Mouse (Mus musculus): ENCODE measurements at regions not wholly inside any gene's neighbourhood (a gene's known extent, or its start where the extent isn't known, plus 50 kb on each side); places are given as distances from the start of the nearest gene placed in this dataset.

DNA sequence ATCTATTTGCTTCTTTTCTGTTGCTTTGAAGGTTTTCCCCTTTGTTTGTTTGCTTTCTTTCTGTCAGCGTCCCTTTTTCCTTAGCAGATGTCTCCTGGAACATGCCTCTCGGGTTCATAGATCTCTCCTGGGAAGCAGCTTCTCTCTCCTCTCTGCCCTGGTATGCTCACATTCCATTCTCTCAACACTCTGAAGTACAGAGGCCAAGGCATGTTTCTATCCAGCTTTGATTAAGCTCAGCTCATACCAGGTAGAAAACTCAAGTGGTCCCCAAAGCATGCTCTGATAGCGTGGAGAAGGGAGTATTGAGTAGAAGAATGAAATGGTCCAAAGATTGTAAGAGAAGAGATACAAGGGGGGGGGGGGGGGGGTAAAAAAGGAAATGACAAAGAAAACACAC, 627.7 kb downstream of the Efna5 start:
- H3K9ac ChIP-seq (replicated peaks) = no peak overlapping the region
- H3K27ac ChIP-seq (replicated peaks) = no peak overlapping the region
- no peaks in the 10 kb centered on the region for H3K9me3 ChIP-seq
- H3K36me3 ChIP-seq = no peaks in the 10 kb centered on the region
- H3K27me3 ChIP-seq = no peaks in the 10 kb centered on the region
- 63% methylated on average over 3 of the region's 3 CpGs for WGBS
- no peak for ATAC-seq (replicated peaks)
- H3K4me1 ChIP-seq = no peaks in the 10 kb centered on the region
- H3K4me2 ChIP-seq (replicated peaks) = no peak overlapping the region
- H3K4me3 ChIP-seq = no peak overlapping the region

DNA sequence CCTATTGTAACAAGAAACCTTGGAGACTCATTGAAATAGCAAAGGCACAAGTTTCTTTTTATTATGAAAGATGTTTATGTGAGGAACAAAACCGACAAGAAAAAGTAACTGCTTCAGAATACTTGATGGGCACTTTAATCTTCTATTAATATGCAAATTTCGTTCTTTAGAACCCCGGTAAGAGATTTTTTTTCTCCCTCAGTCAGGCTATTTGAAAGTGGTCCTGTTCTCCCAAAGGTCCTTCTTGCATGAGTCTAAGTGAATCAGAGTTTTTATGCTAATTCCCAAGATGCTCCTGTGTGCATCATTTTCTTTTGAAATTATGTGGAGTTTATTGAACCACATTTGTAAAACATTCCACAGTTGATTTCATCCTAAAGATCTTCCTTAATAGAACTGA, 633.1 kb downstream of the Efna5 start:
- Histone ChIP-seq H3K9ac (replicated peaks) (no peak overlapping the region), H3K27ac (replicated peaks) (no peak overlapping the region), H3K4me1 (no peaks in the 10 kb centered on the region), H3K9me3 (no peaks in the 10 kb centered on the region), H3K36me3 (no peaks in the 10 kb centered on the region), H3K4me2 (replicated peaks) (no peak overlapping the region), H3K4me3 (no peak overlapping the region), H3K27me3 (no peaks in the 10 kb centered on the region)
- WGBS = 5% methylated on average over 3 of the region's 3 CpGs
- no peak for ATAC-seq (replicated peaks)

DNA sequence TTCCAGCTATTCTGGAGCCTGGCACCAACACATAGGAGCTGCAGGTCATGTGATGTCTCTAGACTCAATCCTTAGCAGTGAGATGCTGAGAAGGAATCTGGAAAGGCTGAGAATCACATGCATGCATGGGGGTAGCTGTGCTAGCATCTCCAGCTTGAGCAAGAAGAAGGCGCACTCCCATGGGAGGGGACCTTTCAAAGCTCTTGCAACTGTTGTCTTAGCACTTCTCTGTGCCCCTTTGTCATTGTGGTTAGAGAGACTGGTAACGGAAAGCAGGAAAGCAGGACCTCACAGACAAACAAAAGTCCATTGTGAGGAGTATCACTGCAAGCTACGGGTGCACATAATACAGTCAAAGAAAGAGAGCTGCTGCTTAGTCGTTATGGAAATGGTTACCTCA, 634.5 kb downstream of the Efna5 start:
- H3K9me3 ChIP-seq = no peaks in the 10 kb centered on the region
- no peaks in the 10 kb centered on the region for H3K27me3 ChIP-seq
- 14% methylated on average over 4 of the region's 4 CpGs for WGBS
- no peaks in the 10 kb centered on the region for H3K36me3 ChIP-seq
- H3K4me2 ChIP-seq (replicated peaks) = no peak overlapping the region
- H3K4me3 ChIP-seq = no peak overlapping the region
- no peak for ATAC-seq (replicated peaks)
- H3K27ac ChIP-seq (replicated peaks) = no peak overlapping the region
- H3K9ac ChIP-seq (replicated peaks) = no peak overlapping the region
- H3K4me1 ChIP-seq = no peaks in the 10 kb centered on the region

DNA sequence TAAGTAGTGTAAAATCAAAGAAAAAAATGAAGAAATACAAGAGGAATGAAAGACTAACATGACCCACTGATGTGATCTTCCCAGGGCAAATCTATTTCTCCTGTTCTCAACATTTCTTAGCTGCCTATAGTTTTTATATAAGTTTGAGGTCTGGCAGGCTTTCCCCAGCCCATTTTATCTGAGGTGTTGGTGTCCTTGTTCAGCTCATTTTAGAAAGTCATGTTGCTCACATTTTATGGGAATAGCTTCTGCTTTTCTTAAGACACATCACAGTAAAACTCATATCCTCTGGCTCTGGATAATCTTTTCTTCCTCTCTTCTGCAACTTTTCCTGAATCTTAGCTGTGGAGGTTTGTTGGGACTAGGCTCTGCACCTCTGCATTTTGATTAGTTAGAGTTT, 650.2 kb downstream of the Efna5 start:
- Histone ChIP-seq H3K9ac (replicated peaks) (no peak overlapping the region), H3K36me3 (no peaks in the 10 kb centered on the region), H3K27ac (replicated peaks) (no peak overlapping the region), H3K27me3 (no peaks in the 10 kb centered on the region), H3K4me2 (replicated peaks) (no peak overlapping the region), H3K9me3 (no peaks in the 10 kb centered on the region), H3K4me3 (no peak overlapping the region), H3K4me1 (no peaks in the 10 kb centered on the region)
- no peak for ATAC-seq (replicated peaks)

DNA sequence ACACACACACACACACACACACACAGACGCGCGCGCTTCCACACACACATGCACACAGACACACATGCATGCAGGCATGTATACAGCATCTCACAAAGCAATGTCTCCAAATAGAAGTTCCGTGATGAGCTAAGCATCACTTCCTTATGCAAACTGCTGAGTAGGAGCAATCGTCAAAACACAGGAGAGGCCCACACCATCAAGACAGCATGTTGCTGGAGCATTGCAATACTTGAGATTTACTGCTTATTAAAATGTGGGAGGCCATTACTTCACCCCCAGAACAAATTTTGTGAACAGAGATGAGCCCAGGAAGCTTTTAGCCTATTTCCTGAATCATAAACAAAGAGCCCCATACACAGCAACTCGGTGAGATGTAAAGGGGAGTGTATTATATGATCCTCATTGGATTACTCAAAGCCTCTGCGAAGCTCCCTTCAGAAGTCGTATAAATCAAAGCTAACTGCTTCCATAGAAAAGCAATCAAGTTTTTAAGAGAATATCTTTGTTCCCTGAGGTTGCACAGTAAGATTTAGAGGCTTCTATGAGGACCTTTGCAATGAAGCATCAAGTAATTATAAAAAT, 670.6 kb downstream of the Efna5 start:
- no peaks in the 10 kb centered on the region for H3K27me3 ChIP-seq
- no peaks in the 10 kb centered on the region for H3K9me3 ChIP-seq
- ATAC-seq (replicated peaks) = no peak
- no peak overlapping the region for H3K4me2 ChIP-seq (replicated peaks)
- no peak overlapping the region for H3K27ac ChIP-seq (replicated peaks)
- no peaks in the 10 kb centered on the region for H3K36me3 ChIP-seq
- no peaks in the 10 kb centered on the region for H3K4me1 ChIP-seq
- WGBS = 81% methylated on average over 9 of the region's 9 CpGs
- H3K4me3 ChIP-seq = no peak overlapping the region
- no peak overlapping the region for H3K9ac ChIP-seq (replicated peaks)

DNA sequence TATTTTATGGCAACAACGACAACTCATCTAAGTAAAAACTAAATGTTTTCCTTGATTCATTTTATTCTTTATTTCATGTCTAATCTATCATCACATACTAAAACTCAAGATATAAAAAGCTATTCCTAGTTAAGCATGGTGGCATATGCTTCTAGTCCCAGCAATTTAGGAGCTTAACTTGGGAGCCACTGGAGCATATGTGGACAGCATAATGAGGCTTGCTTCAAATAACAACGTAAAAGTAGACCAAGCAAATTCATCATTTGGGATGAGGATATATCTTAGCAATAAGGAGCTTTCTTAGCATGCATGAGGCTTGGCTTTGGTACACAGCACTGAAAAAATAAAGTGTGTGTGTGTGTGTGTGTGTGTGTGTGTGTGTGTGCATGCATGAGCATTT, 678.5 kb downstream of the Efna5 start:
- 86% methylated on average over 2 of the region's 2 CpGs for WGBS
- Histone ChIP-seq H3K9ac (replicated peaks) (no peak overlapping the region), H3K9me3 (no peaks in the 10 kb centered on the region), H3K4me2 (replicated peaks) (no peak overlapping the region), H3K27me3 (no peaks in the 10 kb centered on the region), H3K27ac (replicated peaks) (no peak overlapping the region), H3K4me1 (no peaks in the 10 kb centered on the region), H3K4me3 (no peak overlapping the region), H3K36me3 (no peaks in the 10 kb centered on the region)
- no peak for ATAC-seq (replicated peaks)

DNA sequence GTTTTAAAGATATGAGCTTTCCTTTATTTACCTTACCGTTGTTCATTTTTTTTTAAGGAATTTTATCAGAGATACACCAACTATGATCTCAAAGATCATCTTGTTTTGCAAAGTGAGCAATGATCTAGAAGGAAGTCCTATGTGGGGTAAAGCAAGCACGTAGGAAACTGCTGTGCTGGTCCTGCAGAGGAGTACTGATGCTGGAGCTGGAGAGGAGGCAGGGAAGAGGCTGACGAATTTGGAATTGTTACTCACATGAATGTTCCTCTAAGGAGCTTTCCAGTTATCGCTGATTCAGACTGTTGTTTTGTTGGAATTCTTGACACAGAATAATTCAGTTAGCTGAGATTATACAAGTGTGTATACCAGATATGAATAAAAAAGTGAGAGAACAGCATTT, 680.6 kb downstream of the Efna5 start:
- ATAC-seq (replicated peaks) = no peak
- H3K9ac ChIP-seq (replicated peaks) = no peak overlapping the region
- no peaks in the 10 kb centered on the region for H3K4me1 ChIP-seq
- H3K27ac ChIP-seq (replicated peaks) = no peak overlapping the region
- WGBS = 85% methylated on average over 4 of the region's 4 CpGs
- H3K36me3 ChIP-seq = no peaks in the 10 kb centered on the region
- H3K27me3 ChIP-seq = no peaks in the 10 kb centered on the region
- H3K4me2 ChIP-seq (replicated peaks) = no peak overlapping the region
- no peak overlapping the region for H3K4me3 ChIP-seq
- H3K9me3 ChIP-seq = no peaks in the 10 kb centered on the region

DNA sequence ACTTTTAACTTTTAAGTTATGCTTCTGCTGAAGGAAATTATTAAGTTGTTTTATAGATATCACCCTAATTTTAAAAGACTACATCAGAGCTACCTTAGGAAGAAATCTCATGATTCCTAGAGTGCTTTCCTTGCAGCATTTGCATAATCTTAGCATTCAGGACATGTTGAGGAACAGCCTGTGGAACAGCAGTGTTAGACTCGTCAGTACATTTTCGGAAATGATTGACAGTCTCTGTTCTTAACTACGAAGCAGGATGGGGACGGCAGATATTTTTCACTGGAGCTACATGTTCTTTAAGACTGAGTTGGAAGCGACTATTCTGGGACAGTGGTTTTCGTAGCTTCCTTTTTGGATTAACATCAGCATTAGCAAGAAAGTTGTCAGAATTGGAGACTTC, 681.6 kb downstream of the Efna5 start:
- ATAC-seq (replicated peaks) = peak; percentile 60; the same call in 1 of the 2 replicates
- Histone ChIP-seq H3K27me3 (no peaks in the 10 kb centered on the region), H3K4me2 (replicated peaks) (no peak overlapping the region), H3K4me3 (no peak overlapping the region), H3K36me3 (no peaks in the 10 kb centered on the region), H3K9me3 (no peaks in the 10 kb centered on the region), H3K4me1 (no peaks in the 10 kb centered on the region), H3K27ac (replicated peaks) (no peak overlapping the region), H3K9ac (replicated peaks) (no peak overlapping the region)
- 76% methylated on average over 6 of the region's 6 CpGs for WGBS

DNA sequence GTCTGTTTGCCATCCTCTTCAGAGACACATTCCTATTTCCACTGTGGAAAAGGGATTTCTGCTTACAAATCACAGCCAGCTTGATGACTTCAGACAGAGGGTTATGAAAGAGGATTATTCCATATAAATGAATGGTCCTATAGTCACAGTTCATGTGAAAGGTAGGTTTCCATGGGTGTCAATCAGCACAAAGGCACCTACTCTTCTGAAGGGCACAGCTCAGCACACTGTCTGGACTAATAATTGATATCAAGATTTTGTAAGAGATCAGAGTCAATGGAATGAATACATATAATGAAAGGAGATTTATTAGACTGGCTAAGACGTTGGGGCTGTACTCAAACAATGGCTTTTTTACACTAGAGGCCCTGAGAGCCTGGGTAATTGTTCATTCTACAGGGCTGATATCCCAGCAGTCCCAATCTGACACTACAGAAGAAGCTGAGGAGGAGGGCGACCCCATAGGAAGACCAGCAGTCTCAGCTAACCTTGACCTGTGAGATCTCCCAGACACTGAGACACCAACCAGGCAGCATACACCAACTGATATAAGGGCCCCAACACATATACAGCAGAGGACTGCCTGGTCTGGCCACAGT, 702.4 kb downstream of the Efna5 start:
- Histone ChIP-seq H3K36me3 (no peaks in the 10 kb centered on the region), H3K9ac (replicated peaks) (no peak overlapping the region), H3K27ac (replicated peaks) (no peak overlapping the region), H3K27me3 (no peaks in the 10 kb centered on the region), H3K9me3 (no peaks in the 10 kb centered on the region), H3K4me1 (no peaks in the 10 kb centered on the region), H3K4me2 (replicated peaks) (no peak overlapping the region), H3K4me3 (no peak overlapping the region)
- WGBS = 47% methylated on average over 2 of the region's 2 CpGs
- no peak for ATAC-seq (replicated peaks)

DNA sequence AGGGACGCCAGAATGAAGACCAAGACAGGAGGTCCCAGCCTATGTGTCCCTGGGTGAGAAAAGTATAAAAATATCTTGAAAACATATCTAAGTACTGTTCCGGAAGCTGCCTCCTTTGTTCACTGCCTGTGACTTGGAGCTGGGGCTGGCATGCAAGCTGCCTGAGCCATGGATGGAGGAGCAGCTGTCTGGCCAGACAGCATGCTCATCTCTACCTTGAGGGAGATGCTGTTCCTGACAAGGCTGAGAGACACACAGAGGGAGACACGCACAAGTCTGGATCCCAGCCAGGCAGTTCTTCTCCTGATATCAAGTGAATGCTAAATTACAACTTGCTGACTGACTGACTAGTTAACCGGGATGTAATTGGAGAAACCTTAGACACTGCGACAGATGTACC, 704.8 kb downstream of the Efna5 start:
- H3K4me3 ChIP-seq = no peak overlapping the region
- no peaks in the 10 kb centered on the region for H3K9me3 ChIP-seq
- 75% methylated on average over 5 of the region's 5 CpGs for WGBS
- no peak overlapping the region for H3K4me2 ChIP-seq (replicated peaks)
- H3K27ac ChIP-seq (replicated peaks) = no peak overlapping the region
- ATAC-seq (replicated peaks) = no peak
- H3K9ac ChIP-seq (replicated peaks) = no peak overlapping the region
- no peaks in the 10 kb centered on the region for H3K4me1 ChIP-seq
- H3K36me3 ChIP-seq = no peaks in the 10 kb centered on the region
- H3K27me3 ChIP-seq = no peaks in the 10 kb centered on the region

DNA sequence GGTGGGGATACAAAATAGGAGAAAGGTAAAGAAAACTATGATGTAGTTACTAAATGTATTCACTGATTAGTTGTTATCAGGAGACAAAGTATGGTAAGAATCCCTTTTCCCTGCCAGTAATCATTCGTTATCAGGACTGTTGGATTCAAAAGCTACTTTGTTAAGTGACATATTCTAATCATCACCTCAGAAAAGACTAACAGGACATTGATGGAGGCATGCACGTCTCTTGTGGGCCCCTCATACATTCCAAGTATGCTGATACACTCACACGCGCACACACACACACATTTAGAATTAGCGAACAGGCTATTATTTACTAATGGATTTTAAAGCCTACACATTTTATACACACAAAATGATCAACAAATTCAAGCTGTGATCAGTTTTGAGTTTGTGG, 708.8 kb downstream of the Efna5 start:
- WGBS = 78% methylated on average over 5 of the region's 5 CpGs

DNA sequence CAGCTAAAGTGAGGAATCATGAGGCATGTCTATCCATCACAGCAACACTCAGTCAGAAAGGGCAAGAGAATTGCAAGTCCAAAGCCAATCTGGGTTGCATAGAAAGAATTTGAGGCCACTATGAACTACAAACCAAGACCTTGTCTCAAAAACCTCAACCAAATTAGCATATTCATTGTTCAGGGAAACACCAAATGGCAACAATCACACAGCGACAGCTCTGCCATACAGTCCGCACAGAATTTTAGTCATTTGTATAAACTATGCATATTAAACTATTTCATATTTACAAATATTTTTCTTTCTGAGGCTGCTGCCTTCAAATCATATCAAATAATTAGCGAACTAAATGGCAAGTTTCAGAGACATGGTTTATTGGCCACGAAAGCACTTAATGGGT, 709.6 kb downstream of the Efna5 start:
- 80% methylated on average over 4 of the region's 4 CpGs for WGBS
- Histone ChIP-seq H3K4me1 (no peaks in the 10 kb centered on the region), H3K4me2 (replicated peaks) (no peak overlapping the region), H3K27ac (replicated peaks) (no peak overlapping the region), H3K27me3 (no peaks in the 10 kb centered on the region), H3K9me3 (no peaks in the 10 kb centered on the region), H3K36me3 (no peaks in the 10 kb centered on the region), H3K4me3 (no peak overlapping the region), H3K9ac (replicated peaks) (no peak overlapping the region)
- no peak for ATAC-seq (replicated peaks)

More for the DNA sequence above, 708.8 kb downstream of the Efna5 start:
- Histone ChIP-seq H3K4me3 (no peak overlapping the region), H3K4me1 (no peaks in the 10 kb centered on the region), H3K9me3 (no peaks in the 10 kb centered on the region), H3K4me2 (replicated peaks) (no peak overlapping the region), H3K36me3 (no peaks in the 10 kb centered on the region), H3K27me3 (no peaks in the 10 kb centered on the region), H3K9ac (replicated peaks) (no peak overlapping the region), H3K27ac (replicated peaks) (no peak overlapping the region)
- no peak for ATAC-seq (replicated peaks)

DNA sequence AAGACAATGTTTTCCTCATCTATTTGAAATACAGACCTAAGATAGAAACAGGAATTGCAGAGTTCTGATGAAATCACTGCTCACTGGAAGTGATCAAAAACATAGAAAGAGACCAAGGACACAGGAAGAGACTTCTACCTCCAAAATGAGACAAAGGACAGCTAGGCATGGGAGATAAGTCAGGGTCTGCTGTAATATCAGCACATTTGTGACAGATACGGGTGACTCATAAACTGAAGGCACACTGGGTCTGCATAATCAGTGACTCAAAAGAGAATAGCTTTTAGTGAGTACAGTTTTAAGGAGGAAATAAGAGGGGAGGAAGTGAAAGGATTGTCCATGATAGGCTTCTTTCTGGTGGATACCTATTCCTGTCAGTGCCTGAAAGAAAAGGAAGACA, 719.7 kb downstream of the Efna5 start:
- no peak overlapping the region for H3K4me3 ChIP-seq
- 91% methylated on average over 1 of the region's 1 CpGs for WGBS
- H3K9me3 ChIP-seq = no peaks in the 10 kb centered on the region
- ATAC-seq (replicated peaks) = no peak
- no peaks in the 10 kb centered on the region for H3K27me3 ChIP-seq
- H3K4me1 ChIP-seq = no peaks in the 10 kb centered on the region
- H3K36me3 ChIP-seq = no peaks in the 10 kb centered on the region
- no peak overlapping the region for H3K4me2 ChIP-seq (replicated peaks)
- H3K9ac ChIP-seq (replicated peaks) = no peak overlapping the region
- H3K27ac ChIP-seq (replicated peaks) = no peak overlapping the region
